Mouse (Mus musculus): ENCODE data around the gene Kat2a.
A peak's percentile ranks its signal among the peaks of the same experiment; 100 is the strongest.

- TF ChIP-seq CTCF (conservative IDR thresholded peaks at IDR 0.05; ENCODE audit: insufficient read depth, insufficient read length, low read depth, low read length) (0 out of 2 replicates have a peak, but pooled peaks have one; percentile 12), POLR2A (IDR thresholded peaks at IDR 0.05; ENCODE audit: low read depth, low read length) (no peak)
These were observed 47.5 kb upstream of the Kat2a start, which contains the start of gene Kcnh4 for GRCm38 (mm10) chr11:100759611-100760233.

Measured in kidney, adult 2 months (tissue).